In genomic region chr16:97171500-97171899, GRCm38 (mm10) we compare ENCODE assay signal across 10 mouse cellular contexts. TPM values are rescaled to one million over a fixed set of nuclear protein-coding genes. Genes with fewer than 3 reads are reported as not detected.
DNase-seq lines count a peak whose midpoint lies in the region; ATAC-seq lines count a peak whose summit lies in the region.
"Had no signal": no experiment of that assay in that cellular context is flagged by ENCODE, and none has a peak within 500 bp of the region (broad histone marks: within the 10 kb centered on the region; RNA-seq: fewer than 3 reads in every experiment).

No protein-coding gene starts in this region.

- 39% methylated on average over 8 of the region's 8 CpGs for WGBS in hindbrain, embryonic 16.5 days

- peaks cover 7% of the 10 kb centered on the region for H3K4me1 ChIP-seq in hindbrain, embryonic 16.5 days (ENCODE audit: control insufficient read depth, insufficient read depth, low read depth, low read length)

- DNase-seq in heart, adult 11 months, result peak; percentile 70
- DNase-seq in heart, postnatal 36 days, result no peak
- DNase-seq in right cerebral cortex, postnatal 4 days, result peak; percentile 34
- DNase-seq in natural killer cell, adult 2 months (ENCODE audit: low spot score in 2 of 2), result no peak
- DNase-seq in heart, adult 9 months (ENCODE audit: low spot score in 2 of 2), result no peak
- DNase-seq in thymus, postnatal 25 days, result no peak
- DNase-seq: liver had no signal

- peak overlapping the region; percentile 97 for H3K27ac ChIP-seq in hindbrain, embryonic 16.5 days (ENCODE audit: low read depth, low read length)

- H3K9me3 ChIP-seq in hindbrain, embryonic 16.5 days (ENCODE audit: control insufficient read depth, low read length), result no peaks in the 10 kb centered on the region

- no peak overlapping the region; the same call in 1 of the 2 replicates for H3K4me3 ChIP-seq in hindbrain, embryonic 16.5 days (ENCODE audit: low read length)

- H3K9ac ChIP-seq in hindbrain, embryonic 16.5 days (ENCODE audit: low read depth, low read length), result peak overlapping the region; percentile 32; the same call in 1 of the 2 replicates

- peak overlapping the region; percentile 61 for H3K4me2 ChIP-seq in hindbrain, embryonic 16.5 days (ENCODE audit: low read length)

- no peaks in the 10 kb centered on the region for H3K27me3 ChIP-seq in hindbrain, embryonic 16.5 days (replicated peaks; ENCODE audit: control insufficient read depth, insufficient read depth, low read length)

- peak; percentile 78 for ATAC-seq in hindbrain, embryonic 16.5 days
- 0 out of 2 replicates have a peak, but pooled peaks have one; percentile 36 for ATAC-seq in megakaryocyte-erythroid progenitor cell, adult 5-6 weeks (replicated peaks; ENCODE audit: low FRiP score, low TSS enrichment, poor library complexity, severe bottlenecking)

- intact Hi-C loops in heart, postnatal 36 days (cut with DNase I), result no loop called here

- H3K36me3 ChIP-seq in hindbrain, embryonic 16.5 days (ENCODE audit: control insufficient read depth, insufficient read depth, low read length), result no peaks in the 10 kb centered on the region

RNA-seq across cellular contexts. Expression of gene Dscam, which starts 0.9 kb away (rescaled TPM):
- not detected for total RNA-seq in heart, postnatal 36 days (2021)
- 11.7 and 13.1 TPM in 2 replicates for polyA plus RNA-seq in hindbrain, embryonic 16.5 days (2015; fragmentation: Nextera tagmentation; extraction: Ambion mirVana)
- total RNA-seq in megakaryocyte-erythroid progenitor cell, adult 5-6 weeks (2014; fragmentation: Nextera tagmentation), result 0.84 TPM in 1 of 2 replicates, not detected in the other
- total RNA-seq in megakaryocyte-erythroid progenitor cell, adult 5-6 weeks (2017), result 0.19 TPM in 1 of 2 replicates, not detected in the other
- polyA plus RNA-seq: heart, postnatal 0 days had no signal

Comparison
In these comparisons a context has a peak if more than half of its experiments do, and no peak if none do; other contexts are left out.
1. DNase-seq: peak in heart, adult 11 months (single experiment) and right cerebral cortex, postnatal 4 days (single experiment); none in heart, postnatal 36 days (0 of 2), natural killer cell, adult 2 months (0 of 2), heart, adult 9 months (0 of 2) and thymus, postnatal 25 days (single experiment).